ENCODE assay signal across 8 mouse cellular contexts in genomic region chr12:85599478-85600152, GRCm38 (mm10). TPM values are rescaled to one million over a fixed set of nuclear protein-coding genes. Genes with fewer than 3 reads are reported as not detected.
DNase-seq lines count a peak whose midpoint lies in the region; ATAC-seq and TF ChIP-seq lines count a peak whose summit lies in the region.

No protein-coding gene starts in this region.

- H3K36me3 ChIP-seq in intestine, postnatal 0 days (ENCODE audit: control insufficient read depth, insufficient read depth): no peaks in the 10 kb centered on the region

- H3K9me3 ChIP-seq in intestine, postnatal 0 days (ENCODE audit: control insufficient read depth): no peaks in the 10 kb centered on the region

- DNase-seq in 416B (ENCODE audit: low read depth) (peak; percentile 71), ES-CJ7 (ENCODE audit: low read depth, low spot score) (peak; percentile 41)
- DNase-seq in cerebellum, adult 9-11 months: peak; percentile 72
- peak; percentile 69 to 71 for DNase-seq in lung, postnatal 4 days
- DNase-seq in right cerebral cortex, postnatal 25 days: peak; percentile 58

- WGBS in intestine, postnatal 0 days: 2% methylated on average over 49 of the region's 49 CpGs

- peak overlapping the region; percentile 82 for H3K4me3 ChIP-seq in intestine, postnatal 0 days (ENCODE audit: low read depth, low read length)

- peak; percentile 42 for ATAC-seq in granulocyte monocyte progenitor cell, adult 5-6 weeks (replicated peaks; ENCODE audit: poor library complexity, severe bottlenecking)
- peak; percentile 33; the same call in 1 of the 2 replicates for ATAC-seq in intestine, postnatal 0 days
- ATAC-seq in megakaryocyte-erythroid progenitor cell, adult 5-6 weeks (replicated peaks; ENCODE audit: low FRiP score, low TSS enrichment, poor library complexity, severe bottlenecking): no peak

- no peak for TF ChIP-seq CTCF in intestine, postnatal 0 days (IDR thresholded peaks at IDR 0.05; ENCODE audit: low read depth)

- peak overlapping the region; percentile 88 for H3K27ac ChIP-seq in intestine, postnatal 0 days (ENCODE audit: low read depth, low read length)

- peak overlapping the region; percentile 87 for H3K9ac ChIP-seq in intestine, postnatal 0 days (ENCODE audit: low read depth, low read length)

- peak overlapping the region; percentile 92 for H3K4me2 ChIP-seq in intestine, postnatal 0 days (replicated peaks; ENCODE audit: low read depth)

- H3K4me1 ChIP-seq in intestine, postnatal 0 days (replicated peaks; ENCODE audit: control insufficient read depth, insufficient read depth, low read length): no peaks in the 10 kb centered on the region; the same call in 1 of the 2 replicates

- H3K27me3 ChIP-seq in intestine, postnatal 0 days (replicated peaks; ENCODE audit: control insufficient read depth, insufficient read depth, low read length): peaks cover 6% of the 10 kb centered on the region; the same call in 1 of the 2 replicates

RNA-seq across cellular contexts. Expression of gene Jdp2, which starts 0.8 kb away (rescaled TPM):
- total RNA-seq in granulocyte monocyte progenitor cell, adult 5-6 weeks (2014; fragmentation: Nextera tagmentation): 22.5 and 27.5 TPM in 2 replicates
- total RNA-seq in granulocyte monocyte progenitor cell, adult 5-6 weeks (2017): 30.5 and 39.8 TPM in 2 replicates
- 0.44 TPM in 2 replicates for polyA plus RNA-seq in intestine, postnatal 0 days (2015; fragmentation: Nextera tagmentation; extraction: Ambion mirVana)
- total RNA-seq in megakaryocyte-erythroid progenitor cell, adult 5-6 weeks (2014; fragmentation: Nextera tagmentation): 0.47 TPM in 1 of 2 replicates, not detected in the other
- 1.1 and 2.1 TPM in 2 replicates for total RNA-seq in megakaryocyte-erythroid progenitor cell, adult 5-6 weeks (2017)

Comparison
In these comparisons a context has a peak if more than half of its experiments do, and no peak if none do; other contexts are left out.
1. RNA of gene Jdp2, which starts 0.8 kb away (total RNA-seq): 22.5 to 39.8 TPM in granulocyte monocyte progenitor cell, adult 5-6 weeks; 0.47 to 2.1 TPM in megakaryocyte-erythroid progenitor cell, adult 5-6 weeks; every median in the first group is over 4 times any median in the second.
2. Peak in every context shown above with its lines, with median percentiles within 50 percentile points of each other: DNase-seq.